Mouse (Mus musculus): ENCODE measurements around the gene Boc. TPM values are rescaled to one million over a fixed set of nuclear protein-coding genes. Genes with fewer than 3 reads are reported as not detected.

Gene Boc
- total RNA-seq, 1 experiment from 2014 or later, result not detected

DNA sequence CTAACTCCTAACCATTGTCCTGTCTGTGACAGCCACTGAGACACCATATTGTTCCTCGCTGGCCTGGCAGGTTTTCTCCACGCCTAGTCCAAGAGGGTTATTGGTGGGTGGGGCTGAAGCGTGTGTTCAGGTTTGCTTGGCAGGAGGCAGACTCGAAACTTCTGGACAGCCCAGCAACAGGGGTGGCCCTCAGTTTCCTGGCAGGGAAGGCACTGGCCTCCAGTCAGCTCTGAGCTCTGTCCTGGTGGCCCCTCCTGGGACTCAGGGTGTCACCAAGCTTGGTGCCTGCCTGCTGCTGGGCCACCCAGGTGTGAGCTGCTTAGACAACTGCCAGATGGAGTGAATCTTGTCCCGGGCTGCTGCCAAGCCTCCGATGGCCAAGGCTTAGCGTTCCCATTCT lies 56.4 kb downstream of the Boc start:
- ATAC-seq (replicated peaks; ENCODE audit: insufficient number of reproducible peaks, low FRiP score, low TSS enrichment, poor library complexity, severe bottlenecking), result no peak

DNA sequence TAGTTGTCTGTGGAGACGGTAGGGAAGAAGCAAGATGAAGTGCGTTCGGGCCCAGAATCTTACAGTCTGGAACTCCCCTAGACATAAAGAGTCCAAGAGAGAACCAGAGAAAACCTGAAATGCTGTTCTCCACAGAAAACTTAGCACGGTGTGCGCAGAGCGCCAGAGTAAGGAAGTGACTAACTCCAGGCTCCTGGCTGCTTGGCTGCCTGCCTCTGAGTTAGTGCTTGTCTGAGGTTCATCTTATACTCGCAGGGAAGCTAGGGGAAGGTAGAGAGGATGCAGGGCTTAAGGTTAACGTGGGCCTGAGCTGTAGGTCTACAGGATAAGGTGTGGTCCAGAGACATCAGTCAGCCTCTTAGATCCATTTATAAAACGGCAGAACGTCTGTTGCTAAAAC lies 56.9 kb downstream of the Boc start:
- ATAC-seq (replicated peaks; ENCODE audit: insufficient number of reproducible peaks, low FRiP score, low TSS enrichment, poor library complexity, severe bottlenecking), result no peak

DNA sequence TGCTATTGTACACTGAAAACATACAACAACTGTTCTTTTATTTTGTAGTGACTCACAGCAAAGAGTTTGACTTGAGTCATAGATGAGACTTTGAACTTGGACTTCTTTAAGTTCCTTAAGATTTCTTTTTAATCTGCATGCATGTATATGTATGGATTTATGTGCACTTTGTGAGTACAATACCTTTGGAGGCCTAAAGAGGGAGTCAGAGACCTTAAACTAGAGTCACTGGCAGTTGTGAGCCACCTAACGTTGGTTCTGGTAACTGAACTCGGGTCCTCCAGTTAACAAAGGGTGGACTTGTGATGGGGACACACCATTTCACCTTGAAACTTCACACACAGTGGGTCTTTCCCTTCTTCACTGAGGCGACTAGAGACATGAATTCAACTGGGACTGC lies 60.2 kb downstream of the Boc start:
- ATAC-seq (replicated peaks; ENCODE audit: insufficient number of reproducible peaks, low FRiP score, low TSS enrichment, poor library complexity, severe bottlenecking), result no peak

DNA sequence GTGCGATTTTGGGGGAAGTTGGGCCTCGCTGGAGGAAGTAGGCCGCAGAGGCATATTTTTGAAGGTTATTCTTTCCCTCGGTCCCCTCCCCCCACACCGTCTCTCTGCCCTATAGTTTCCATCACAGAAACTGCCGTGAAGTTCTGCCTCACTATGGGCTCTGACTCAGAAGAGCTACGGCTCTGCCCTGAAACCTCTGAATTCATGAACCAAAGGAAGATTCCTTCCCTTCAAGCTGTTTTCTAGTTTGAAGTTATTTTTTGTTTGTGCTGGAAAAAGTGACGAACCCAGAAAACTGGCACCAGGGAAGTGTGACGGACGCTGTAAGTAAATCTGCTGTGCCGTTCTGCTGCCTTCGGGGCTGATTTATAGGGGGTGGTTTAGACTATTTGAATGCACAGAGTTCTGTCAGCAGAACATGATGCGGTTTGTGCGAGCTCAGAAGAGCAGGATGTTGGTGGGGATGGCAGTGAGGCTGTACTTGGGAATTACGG lies 61.7 kb downstream of the Boc start:
- no peak for ATAC-seq (replicated peaks; ENCODE audit: insufficient number of reproducible peaks, low FRiP score, low TSS enrichment, poor library complexity, severe bottlenecking)

DNA sequence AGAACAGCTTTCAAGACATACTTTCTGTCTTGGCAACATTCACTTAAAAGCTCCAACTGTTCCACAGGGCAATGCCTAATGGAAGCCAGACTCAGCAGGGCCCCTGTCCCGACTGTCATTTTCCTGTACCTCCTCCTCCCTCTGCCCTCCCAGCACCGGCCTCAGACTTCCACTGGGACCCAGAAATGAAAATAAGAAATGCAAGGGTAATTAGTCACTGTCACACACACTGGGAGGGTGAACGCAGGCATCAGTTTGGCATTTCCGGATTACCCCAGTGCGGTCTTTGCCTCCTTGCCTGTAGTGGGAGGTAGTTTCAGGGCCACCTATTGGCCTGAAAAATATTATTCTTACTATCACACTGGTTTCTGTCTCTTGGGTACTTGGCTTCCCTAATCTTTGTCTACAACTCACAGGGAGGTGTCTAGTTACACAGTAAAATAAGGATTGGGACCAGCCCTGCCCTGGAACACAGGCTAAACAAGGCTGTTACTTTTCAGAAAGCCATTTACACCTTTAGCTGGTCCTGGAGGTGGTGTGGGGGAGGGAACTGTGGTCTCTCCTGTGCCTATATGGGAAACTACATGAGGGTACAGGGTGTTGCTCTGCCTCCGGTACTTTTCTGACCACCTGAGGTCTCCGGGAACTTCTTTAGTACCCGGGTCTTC lies 64.1 kb downstream of the Boc start:
- ATAC-seq (replicated peaks; ENCODE audit: insufficient number of reproducible peaks, low FRiP score, low TSS enrichment, poor library complexity, severe bottlenecking), result no peak

DNA sequence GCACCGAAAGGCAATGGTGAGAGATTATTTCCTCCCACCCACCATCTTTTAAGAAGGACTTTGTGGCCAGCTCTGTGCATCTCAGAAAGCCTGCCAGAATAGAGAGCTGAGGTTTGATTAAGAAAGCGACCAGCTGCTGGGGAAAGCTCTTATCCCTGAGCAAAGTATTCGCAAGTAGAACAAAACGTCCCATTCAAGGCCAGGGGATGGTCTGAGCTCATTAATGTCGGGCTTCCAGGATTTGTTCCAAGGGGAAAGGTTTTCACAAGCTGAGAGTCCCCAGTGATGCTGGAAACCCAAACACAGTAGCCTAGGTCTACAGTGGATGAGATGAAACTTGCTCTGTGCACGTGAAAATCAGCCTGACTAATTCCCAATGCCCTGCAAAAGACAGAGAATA lies 64.8 kb downstream of the Boc start:
- no peak for ATAC-seq (replicated peaks; ENCODE audit: insufficient number of reproducible peaks, low FRiP score, low TSS enrichment, poor library complexity, severe bottlenecking)

DNA sequence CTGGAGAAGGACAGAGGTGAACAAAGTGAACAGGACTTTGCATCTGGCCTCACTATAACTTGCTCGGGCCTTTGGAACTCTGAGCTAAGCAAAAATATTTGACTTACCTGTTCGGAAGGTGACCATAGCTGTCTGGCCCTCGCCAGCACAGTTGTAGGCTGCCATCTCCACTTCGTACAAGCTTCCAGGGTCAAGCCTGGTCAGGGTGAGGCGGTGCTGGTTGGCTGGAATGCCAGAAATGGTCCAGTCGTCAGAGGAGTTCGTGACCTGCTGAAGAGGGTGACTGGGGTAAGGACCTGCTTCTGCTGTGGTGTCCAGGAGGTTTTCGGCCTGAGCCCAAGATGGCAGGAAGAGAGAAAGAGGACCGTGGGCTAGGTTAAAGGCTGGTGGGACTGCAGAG lies 66.0 kb downstream of the Boc start:
- ATAC-seq (replicated peaks; ENCODE audit: insufficient number of reproducible peaks, low FRiP score, low TSS enrichment, poor library complexity, severe bottlenecking), result no peak

DNA sequence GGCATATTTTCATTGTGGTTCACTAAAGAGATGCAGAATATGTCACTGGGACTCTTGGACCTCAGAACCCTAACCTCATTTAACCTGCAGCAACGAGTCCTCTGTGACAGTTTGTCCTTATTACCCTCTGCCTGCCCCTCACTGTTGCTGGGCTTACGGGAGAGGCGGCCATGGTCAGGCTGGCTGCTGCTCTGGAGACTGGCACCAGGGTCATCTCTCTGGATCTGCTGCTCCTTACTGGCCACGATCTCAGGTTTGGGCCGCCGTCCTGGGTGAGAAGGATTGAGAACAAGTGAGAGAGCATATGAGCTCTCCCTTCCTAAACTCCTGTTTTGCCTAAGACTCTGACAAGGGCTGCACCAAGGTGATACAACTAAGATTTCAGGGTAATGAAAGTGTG lies 66.5 kb downstream of the Boc start:
- ATAC-seq (replicated peaks; ENCODE audit: insufficient number of reproducible peaks, low FRiP score, low TSS enrichment, poor library complexity, severe bottlenecking), result no peak

DNA sequence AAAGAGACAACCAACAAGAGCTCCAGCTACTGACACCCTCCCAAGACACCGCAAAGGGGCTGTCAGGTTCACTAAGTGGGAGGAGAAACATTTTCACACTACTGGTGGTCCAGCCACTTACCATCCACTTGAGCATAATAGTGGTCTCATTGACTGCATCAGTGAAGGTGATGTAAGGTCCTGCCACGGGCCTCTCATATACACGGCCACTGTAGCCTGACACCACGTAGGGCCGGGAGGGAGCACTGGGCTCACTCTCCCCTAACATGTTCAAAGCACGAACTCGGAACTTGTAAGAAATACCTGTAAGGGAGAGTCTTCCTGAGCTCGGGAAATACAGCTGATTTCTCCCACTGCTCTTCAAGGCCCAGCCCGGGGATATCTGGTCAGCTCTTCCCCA lies 67.6 kb downstream of the Boc start:
- no peak for ATAC-seq (replicated peaks; ENCODE audit: insufficient number of reproducible peaks, low FRiP score, low TSS enrichment, poor library complexity, severe bottlenecking)

DNA sequence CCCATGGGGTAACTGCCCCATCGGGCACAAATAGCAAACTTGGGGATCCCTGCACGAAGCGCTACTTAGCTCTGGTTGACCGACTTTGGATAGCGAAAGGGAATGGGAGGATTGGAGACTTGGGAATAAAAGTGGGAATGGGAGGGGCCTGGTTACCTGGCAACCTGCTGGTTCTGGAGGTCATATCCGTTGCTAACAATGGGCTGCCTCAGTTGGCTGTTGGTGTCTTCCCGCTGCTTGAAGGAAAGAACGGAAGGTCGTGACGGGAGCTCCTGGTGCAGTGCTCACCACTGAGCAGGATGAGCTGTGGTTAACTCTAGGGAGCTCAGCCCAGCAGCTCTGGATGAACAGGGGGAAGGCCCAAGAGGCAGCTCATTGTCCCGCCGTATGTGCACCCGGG lies 71.5 kb downstream of the Boc start:
- ATAC-seq (replicated peaks; ENCODE audit: insufficient number of reproducible peaks, low FRiP score, low TSS enrichment, poor library complexity, severe bottlenecking), result no peak

DNA sequence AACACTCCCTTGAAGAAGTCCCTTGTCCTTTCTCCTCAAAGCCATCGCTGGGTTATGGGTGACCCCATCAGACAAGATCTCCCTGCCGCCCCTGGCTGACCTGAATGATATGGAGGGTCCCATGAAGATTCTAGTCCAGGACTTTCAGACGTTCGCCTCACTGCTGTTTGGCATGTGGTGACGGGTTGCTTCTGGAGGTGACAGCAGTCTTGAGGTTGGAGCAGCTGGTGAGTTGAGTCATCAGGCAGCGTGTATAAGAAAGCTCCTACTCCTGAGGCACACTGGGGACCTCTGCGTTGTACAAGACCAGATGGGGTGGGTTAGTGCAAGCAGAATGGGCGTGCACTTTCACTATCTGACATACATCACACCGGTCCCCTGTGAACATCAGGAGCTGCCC lies 72.1 kb downstream of the Boc start:
- no peak for ATAC-seq (replicated peaks; ENCODE audit: insufficient number of reproducible peaks, low FRiP score, low TSS enrichment, poor library complexity, severe bottlenecking)

DNA sequence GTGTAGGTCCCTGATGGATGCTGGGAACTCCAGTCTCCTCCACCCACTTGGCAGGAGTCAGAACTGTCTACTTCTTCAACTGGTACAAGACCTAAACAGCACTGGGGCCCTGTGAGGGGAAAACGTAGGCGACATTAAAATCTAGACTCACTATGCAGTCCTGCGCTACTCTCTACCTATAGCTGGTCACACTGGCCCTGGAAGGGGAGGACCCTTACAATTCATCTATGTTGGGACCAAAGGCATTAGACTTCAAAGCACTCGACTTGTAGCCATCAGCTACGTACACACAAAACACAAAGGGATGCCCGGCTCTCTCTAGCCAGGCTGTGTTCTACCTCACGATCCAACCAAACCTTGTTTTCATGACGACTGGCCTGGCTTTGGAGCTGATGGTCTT lies 73.0 kb downstream of the Boc start:
- no peak for ATAC-seq (replicated peaks; ENCODE audit: insufficient number of reproducible peaks, low FRiP score, low TSS enrichment, poor library complexity, severe bottlenecking)

DNA sequence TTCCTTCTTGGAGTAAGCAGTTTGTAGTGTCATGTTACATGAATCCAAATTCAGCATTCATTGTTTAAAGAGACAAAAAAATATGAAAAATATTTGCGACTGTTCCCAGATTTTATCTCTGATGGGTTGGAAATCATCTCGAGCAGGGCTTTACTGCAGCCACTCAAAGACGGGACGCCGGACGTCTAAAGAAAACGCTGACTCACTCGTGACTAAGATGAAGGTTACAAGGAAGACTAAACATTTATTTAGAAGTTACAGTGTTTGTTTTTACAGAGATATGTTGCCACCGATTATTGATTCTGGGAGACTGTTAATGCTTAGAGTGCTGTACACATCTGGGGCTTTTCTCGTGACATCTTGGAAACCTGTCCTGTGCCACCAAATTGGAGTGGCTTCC lies 73.9 kb downstream of the Boc start:
- ATAC-seq (replicated peaks; ENCODE audit: insufficient number of reproducible peaks, low FRiP score, low TSS enrichment, poor library complexity, severe bottlenecking), result no peak

DNA sequence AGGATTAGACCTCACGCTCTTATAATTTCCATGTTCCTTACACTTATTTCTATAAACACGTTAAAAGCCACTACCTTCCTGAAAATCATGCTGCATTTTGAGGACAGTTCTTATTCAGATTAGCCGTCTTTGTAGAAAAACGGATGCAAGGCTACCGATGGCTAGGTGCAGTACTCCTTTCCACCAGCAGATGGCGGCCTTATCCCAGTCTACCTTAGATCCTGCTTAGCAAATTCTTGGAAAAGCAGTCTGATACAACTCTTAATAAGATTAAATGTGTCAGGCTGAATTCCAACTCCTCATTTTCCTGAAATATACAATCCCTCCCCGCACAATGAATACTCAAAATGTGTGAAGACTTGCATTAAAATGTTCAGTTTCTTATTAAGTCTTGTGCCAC lies 74.6 kb downstream of the Boc start:
- ATAC-seq (replicated peaks; ENCODE audit: insufficient number of reproducible peaks, low FRiP score, low TSS enrichment, poor library complexity, severe bottlenecking), result 0 out of 2 replicates have a peak, but pooled peaks have one; percentile 36

DNA sequence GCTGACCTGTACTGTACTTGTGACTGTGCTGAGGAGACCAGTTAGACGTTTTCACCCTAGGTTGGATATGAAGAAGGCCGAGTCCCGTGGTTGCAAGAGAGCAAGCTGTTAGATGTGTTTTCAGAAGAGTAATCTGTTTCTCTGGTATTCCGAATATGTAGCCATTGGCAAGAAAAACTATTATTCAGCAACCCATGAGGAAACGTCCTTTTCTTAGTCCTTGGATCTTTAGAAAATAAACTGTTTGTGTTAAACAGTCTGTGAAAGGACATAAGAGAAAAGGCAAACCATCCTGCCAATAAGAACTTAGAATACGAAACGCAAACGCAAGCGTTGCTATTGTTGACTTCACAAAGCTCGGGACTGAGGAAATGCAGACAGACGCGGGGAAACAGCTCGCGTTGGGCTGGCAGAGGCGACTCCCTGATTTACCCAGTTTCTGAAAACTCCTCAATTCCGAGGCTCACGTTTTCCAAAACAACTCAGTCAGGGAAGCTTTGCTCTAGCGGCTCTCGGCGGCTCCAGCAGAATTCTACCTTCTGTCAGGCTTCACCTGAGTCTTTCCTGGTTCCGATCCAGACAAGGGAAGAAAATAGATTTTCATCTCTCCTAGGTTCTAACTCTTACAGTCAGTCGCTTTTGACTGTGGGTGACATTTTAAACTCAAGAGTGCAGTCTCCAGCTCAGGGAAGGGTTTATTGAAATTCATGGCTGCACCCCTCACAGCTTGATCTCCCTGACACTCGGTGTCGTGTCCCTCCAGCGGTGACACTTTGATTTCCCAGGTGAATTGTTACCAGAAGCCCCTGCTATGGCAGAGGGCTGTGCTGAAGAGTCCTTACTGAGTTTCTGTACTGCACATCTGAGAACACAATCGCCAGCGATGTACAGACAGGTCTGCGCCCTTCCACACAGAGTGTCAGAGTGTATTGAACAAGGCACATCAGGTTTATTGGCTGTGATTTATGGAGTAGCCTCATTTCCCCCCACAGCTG lies 76.8 kb downstream of the Boc start:
- ATAC-seq (replicated peaks; ENCODE audit: insufficient number of reproducible peaks, low FRiP score, low TSS enrichment, poor library complexity, severe bottlenecking), result no peak

DNA sequence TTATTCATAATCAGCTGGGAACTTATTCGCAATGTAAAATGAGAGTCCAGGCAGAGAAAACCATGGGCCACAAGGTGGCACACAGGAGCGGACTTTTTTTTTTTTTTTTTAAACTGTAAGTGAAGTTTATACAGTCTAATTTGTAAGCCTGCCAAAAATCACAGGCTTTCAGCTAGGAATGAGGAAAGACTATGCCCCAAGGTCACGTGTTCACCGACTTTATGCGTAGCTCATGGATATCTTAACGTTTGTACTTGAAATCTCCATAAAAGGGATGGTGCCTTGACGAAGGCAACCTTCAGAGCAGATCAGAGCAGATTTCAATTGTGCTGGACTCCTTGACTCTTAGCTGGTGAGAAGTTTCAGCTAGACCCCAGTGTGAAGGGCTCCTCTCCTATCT lies 78.1 kb downstream of the Boc start:
- ATAC-seq (replicated peaks; ENCODE audit: insufficient number of reproducible peaks, low FRiP score, low TSS enrichment, poor library complexity, severe bottlenecking), result no peak

DNA sequence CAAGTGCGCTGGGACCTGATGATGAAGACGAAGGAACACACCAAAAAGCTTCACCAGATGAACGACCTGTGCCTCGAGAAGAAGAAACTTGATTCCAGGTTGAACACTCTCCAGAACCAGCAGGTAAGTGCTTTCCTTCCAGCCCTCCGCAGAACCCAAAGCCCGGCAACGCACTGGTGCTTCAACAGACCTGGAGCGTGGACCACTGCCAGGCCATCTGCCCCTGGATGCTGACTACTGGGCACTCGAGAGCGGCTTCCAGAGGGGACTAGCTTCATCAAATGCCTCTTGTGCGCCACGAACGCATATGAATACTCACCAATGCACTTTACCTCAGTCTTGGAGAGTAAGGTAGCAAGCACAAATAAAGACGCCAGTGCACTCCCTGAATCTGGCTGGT lies 78.8 kb downstream of the Boc start:
- ATAC-seq (replicated peaks; ENCODE audit: insufficient number of reproducible peaks, low FRiP score, low TSS enrichment, poor library complexity, severe bottlenecking), result no peak

DNA sequence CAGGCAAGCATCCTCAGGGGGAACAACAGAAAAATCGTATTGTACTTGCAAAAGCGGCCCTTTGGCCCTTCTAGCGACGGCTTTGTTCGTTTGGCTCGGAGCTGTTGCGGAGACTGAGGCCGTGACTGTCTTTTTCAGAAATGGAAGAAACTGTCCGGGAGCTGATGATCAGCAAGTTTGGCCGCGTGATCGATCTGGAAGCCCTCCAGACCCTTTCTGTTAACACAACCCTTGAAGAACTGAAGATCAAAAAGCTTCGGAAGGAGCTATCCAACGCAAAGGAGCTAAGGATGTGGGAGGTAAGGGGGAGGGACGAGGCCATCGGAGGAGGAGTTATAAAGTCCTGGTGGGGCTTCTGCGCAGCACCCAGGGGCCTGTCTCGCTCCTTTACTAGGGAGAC lies 79.9 kb downstream of the Boc start:
- ATAC-seq (replicated peaks; ENCODE audit: insufficient number of reproducible peaks, low FRiP score, low TSS enrichment, poor library complexity, severe bottlenecking), result no peak

DNA sequence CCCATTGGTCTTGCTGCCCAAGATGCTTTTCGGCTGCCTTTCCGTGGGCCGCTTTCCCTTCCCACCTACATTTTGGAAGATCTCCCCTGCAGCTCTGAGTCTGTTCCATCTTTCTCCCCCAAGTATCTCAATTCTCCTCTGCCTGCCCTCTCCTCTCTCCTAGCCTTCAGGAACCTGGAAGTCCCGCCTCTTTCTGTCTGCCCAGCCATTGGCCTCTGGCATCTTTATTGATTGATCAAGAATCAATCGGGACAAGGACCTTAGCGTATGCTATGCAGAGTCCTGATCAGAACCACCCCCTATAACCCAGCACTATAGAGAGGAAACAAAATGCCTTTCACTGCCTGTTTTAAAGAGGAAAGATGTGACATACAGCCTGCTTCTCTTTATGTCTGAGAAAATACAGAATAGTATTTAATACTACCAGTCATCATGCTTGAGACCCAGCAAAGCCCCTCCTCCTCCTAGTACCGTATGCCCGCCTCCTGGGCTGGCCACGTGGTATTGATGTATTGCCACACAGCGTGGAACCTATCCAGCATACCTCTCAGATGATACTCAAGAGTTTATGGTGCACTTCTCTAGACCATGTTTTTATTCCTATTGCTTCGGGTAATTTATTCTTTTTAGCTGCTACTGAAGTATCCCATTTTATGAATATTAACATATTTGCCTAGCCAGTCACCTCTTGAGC lies 82.9 kb downstream of the Boc start:
- ATAC-seq (replicated peaks; ENCODE audit: insufficient number of reproducible peaks, low FRiP score, low TSS enrichment, poor library complexity, severe bottlenecking), result no peak

Data from monocyte, adult 5-6 weeks (primary cell).